Mouse (Mus musculus) heart, adult 8-10 months (tissue): ENCODE data around the gene Tet2. TPM values are rescaled to one million over a fixed set of nuclear protein-coding genes. Genes with fewer than 3 reads are reported as not detected.
"Not testable (repeated sequence)": the region's sequence is repeated elsewhere in the genome, so short reads cannot be mapped to it uniquely, and the experiment has no call there.

ENCODE experiments used
- DNase-seq: peaks from one replicate; pipeline ENCODE4 v3.0.0; 2022; ENCODE audit warnings: low spot score
- total RNA-seq, 4 experiments: library from RNA; stranded (reverse); gene quantifications; 2 replicates each; pipeline ENCODE4 v1.2.4; 2022

Gene Tet2
- total RNA-seq, result 10 to 100 TPM; 13.4 to 17.6 (median 14.7) TPM

DNA sequence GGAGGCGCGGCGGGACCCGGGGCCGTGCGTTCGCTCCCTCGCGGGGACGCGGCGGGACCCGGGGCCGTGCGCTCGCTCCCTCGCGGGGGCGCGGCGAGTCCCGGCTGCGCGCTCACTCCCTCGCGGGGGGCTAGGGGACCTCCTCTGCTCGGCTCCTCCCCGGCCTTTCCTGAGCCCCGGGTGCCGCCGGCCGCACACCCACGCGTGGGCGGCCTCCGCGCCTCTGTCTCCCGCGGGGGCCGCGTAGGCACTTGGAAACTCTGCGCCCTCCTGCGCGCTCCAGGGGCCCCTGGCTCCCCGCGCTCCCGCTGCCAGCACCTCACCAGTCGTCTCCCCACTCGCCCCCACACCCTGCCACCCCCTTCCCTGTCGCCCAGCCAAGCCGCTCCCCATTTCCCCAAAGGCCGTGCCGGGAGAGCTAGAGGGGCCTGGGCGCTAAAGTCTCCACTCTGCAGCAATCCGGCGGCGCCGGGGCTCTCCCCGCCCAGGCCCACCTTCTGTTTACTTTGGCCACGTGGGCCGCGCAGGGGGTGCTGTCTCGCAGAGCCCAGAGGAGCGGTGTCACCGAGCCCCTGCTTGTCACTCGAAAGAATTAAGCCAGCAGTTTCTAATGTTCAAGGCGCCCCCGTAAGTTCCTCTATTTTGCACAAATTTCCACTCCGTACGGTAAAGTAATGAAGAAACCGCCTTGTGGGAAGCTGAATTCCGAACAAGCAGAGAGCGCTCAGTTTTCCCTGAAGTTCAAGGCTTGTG lies at the start of gene Tet2:
Tet2 (minus strand) TSS at position 589 of the 753 bp plus-strand sequence.
- peak; percentile 45 for DNase-seq

DNA sequence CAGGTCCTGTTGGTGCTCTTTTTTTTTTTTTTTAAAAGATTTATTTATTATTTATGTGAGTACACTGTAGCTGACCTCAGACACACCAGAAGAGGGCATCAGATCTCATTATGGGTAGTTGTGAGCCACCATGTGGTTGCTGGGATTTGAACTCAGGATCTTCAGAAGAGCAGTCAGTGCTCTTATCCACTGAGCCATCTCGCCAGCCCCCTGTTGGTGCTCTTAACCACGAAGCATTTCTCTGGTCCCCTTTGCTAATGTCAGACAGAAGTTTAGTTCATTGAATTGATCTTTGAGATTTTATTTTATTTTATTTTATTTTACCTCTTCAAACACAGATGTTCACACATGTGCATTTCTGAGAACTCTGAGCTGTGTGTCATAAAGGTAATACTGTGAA lies 48.1 kb upstream of the Tet2 start:
- not testable (repeated sequence) for DNase-seq

DNA sequence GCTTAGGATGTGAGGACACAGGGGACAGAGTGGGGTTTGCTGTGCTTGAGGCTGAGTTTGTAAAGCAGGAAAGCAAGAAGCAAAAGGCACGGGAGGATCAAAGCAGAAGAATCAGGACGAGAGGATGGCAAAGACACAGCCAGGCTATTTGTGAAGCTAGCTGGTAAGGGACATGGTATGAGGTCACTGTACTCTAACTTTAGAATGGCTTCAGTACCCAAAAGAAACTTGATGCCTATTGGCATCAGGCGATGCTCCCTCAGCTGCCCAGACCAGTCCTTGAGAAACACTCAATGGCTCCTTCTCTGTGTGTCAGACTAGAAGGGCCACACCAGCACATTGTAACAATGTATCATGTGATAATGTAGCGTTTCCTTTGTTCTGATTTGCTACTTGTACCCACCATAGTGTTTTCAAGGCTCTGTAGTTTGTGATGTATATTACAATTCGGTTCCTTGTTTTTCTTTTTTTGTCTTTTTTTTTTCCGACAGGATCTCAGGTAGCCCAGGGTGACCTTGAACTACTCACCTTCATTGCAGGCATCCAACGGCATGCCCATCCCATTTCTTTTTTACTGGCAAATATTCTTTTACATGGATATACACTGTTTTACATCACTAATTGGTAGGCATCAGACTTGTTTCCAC lies 45.7 kb upstream of the Tet2 start:
- DNase-seq, result peak; percentile 16

DNA sequence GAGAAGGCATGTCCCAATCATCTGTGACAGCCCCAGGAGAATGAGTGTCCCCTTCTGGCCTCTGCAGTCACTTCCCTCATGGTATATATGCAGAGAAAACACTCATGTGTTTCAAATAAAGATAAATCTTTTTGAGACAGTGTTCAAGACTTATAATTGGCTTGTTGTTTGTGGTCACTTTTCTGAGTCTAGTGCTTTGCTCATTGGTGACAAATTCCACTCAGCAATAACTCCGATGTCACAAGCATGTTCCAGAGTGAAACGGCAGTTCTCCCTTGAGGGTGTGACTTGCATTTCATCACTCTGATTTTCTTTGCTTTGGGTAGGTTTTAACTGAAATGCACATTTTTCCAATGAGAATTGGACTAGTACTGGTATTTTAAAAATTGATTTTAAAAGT lies 40.1 kb upstream of the Tet2 start:
- DNase-seq, result no peak

DNA sequence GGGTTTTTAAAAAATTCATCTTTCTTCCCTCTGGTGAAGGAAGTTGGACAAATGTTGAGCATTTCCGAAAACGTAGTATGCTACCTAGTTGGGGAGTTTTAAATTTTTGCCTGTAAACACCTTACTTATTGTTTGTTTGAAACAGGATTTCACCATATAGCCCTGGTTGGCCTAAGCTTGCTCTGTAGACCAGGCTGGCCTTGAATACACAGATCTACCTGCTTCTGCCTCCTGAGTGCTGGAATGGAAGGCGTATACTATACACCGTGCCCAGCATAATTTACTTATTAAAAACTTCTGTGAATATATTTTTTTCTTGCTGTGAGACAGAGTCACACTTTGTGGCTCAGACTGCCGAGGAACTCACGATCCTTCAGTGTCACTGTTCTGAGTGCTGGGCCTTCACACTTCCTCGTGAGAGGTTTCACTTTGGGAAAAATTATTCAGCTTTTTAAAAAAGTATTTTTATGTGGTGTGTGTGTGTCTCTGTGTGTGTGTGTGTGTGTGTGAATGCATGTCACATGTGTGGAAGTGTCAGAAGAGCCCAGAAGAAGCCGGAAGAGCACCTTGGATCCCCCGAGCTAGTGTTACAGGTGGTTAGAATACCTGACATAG lies 38.6 kb upstream of the Tet2 start:
- DNase-seq, result no peak

DNA sequence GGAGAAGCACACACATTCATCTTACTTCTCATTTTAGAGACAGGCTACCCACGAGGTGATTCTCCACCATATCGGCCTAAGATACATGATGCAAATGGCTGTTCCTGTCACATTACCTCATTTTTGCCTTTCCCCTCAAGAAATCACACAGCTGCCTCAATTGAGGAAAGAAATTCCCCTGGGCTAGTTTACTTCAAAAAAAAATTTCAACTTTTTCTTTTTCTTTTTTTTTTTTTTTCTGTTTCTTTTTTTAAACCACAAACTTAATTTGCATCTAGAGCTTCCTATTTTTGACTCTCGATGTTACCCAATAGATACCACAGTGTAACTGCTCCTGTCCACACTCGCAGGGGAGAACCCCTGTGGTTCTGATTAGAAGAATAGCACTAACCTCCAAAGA lies 38.0 kb upstream of the Tet2 start:
- DNase-seq, result no peak

DNA sequence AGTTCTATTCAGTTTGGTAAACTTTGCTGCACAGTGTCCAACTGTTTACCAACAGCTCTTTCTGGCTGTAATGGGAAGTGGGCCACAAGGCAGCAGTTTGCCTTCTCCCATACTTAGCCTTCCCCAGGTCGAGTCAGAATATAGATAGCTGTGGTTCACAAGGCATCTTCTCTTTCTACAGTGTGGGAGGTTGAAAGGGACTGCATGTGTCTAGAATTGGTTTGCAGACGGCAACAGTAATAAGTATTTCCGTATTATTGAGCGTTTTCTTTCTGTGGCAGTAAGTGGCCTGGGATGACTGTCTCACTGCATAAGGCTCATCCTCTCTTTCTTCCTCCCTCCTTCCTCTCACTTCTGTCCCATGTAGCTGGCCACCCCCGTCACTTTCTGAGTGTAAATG lies 37.2 kb upstream of the Tet2 start:
- no peak for DNase-seq

DNA sequence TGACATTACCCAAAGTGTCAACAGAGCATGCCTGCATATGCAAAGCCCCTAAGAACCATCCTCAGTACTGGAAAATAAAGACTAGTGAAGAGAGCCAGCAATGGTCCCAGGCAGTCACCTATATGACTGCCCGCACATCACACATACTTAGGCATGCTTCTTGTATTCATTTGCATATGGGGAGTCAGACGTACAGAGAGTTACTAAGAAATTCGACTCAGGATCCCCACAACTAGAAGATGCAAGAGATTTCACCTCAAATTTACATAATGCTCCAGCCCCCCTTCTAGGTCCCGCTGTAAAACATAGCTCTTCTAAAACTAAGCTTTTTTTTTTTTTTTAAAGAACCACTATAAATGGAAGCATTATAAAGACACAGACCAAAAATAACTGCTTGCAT lies 36.6 kb upstream of the Tet2 start:
- DNase-seq, result no peak

DNA sequence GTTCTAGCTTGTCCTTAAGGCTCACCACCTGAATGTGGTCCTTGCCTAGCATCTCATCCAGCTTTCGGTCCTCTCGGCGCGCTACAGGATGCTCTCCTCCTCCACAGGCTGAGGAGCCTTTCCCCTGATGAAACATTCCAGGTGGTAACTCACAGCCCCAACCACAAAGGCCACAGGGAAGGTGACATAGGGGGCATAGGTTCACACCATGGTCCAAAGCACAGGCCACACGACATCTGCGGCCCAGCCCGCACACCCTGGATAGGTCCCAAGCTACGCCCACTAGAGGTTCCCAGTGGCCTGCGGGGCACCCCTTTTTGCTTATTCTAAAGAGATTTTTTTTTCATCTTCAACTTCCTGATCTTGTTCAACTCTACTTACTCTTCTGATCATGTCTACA lies 34.7 kb upstream of the Tet2 start:
- no peak for DNase-seq

DNA sequence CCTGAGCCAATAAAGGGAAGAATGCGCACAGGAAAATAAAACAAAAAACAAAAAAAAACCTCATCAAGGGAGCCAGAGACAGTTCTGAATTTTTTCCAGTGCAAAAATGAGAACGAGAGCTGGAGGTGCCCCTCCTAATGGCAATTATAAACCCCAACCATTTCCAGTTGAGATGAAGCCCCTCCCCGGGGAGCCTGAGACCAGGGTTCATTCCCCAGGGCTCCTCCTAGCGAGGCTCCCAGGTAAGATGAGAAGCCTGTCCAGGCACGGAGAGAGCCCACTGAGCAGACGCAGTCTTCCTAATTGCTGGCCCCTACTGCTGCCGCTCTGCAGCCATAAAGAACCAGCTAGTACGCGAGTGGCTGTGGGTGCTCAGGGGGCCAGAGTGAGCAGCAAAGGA lies 34.2 kb upstream of the Tet2 start:
- DNase-seq, result no peak

DNA sequence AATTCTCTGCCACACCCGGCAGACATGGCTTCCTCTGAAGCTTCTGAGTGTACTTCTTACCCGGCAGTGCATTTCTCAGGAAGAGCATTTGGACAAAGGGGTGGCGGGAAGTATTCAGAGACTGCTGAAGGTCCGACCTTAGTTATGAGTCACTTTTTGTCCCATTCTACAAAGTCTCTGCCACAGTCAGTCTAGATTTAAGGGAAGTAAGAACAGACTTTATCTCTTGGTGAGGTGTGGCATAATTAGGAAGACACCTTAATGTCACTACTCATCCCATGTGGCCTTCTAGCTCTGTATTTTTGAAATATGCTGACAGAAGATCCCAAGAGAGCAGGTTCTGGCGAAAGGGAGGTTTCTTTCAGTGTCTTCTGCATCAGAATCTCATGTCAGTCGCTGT lies 30.0 kb upstream of the Tet2 start:
- no peak for DNase-seq

DNA sequence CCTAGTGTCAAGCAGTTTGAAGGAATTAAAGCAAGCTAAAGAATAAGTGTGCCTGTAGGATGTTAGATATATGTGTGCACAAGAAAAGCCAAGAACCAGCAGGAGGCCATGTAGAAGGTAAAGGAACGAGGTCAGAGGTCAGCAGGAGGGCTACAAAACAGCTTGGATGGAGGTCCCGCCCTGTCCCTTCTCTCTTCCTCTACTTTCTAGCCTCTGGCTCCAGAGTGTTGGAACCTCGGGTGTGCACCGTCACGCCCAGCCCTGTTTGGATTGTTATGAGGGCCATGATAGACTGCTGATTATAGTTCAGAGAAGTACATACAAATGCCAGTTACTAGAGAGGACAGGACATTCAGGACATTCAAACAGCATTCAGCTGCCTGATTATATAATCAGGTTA lies 27.0 kb upstream of the Tet2 start:
- no peak for DNase-seq

DNA sequence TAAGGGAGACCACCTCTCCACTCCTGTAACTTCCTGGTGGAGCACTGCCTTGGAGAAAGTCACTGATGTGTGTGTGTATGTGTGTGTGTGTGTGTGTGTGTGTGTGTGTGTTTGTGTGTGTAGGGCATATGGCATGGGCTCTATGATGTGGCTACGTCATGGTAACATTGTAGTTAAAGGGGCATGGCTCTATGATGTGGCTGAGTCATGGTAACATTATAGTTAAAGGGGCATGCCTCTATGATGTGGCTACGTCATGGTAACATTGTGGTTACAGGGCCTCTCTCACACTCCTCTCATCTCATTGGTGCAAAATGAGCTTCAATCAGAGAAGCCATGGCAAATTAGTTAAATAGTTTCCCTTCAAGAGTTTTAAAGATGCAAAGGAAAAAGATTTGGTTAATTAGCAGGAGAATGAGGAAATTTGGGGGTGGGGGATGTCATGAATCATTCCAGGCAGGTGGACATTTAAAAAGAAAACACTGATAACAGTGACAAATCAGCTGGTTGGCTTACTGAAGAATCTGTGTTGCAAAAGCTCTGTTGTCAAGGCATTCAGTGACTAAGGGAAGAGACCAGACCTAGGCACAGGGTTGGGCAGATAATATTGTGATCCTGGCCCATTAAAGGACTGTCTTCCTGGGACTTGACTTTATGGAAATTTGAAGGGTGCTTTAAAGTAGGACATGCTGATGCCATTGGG lies 18.7 kb upstream of the Tet2 start:
- no peak for DNase-seq

DNA sequence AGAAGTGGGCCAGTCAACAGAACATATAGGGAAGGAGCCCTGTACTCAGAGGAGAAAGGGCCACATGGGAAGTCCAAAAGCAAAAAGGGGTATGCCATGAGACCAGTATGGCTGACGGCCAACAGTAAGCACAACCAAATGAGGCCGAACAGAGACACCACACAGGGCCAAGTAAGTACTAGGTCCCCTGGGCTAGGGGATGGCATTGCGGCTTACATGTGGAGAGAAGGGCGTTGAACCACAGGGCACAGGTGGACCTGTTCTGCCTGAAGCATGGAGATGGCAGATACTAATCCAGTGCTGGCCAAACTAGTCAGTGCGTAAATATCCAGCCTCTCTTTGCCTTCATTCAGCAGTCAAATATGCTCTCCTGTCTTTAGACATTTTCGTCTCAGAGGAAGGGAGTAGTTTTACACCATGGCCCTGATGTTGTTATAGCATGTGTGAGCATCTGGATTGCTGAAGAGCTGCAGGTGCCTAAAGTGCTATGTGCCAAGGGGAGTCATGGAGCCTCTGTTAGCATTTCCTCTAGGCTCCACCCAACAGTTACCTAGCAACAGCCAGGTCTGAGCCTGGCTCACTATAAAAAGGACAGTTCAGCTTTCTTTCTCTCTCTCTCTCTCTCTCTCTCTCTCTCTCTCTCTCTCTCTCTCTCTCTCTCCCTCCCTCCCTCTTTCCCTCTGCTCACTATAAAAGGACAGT lies 14.6 kb upstream of the Tet2 start:
- DNase-seq, result no peak

DNA sequence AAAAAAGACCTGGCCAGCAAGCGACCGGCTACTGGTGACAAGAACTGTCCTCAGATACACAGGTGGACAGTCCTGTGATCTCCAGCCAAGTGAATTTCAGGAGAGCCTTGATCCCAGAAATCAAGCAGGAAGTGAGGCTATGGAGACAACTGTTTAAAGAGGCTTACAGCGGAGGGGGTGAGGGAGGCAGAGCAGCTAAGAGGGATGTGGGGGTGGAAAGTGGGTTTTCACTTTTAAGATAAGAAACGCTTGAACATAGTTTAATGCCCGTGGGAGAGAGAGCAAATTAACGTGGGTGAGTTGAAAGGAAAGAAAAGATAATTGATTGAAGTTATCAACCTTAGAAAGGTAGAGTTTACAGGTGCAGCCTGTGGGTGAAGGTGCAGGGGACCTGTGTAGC lies 12.7 kb upstream of the Tet2 start:
- DNase-seq, result no peak

DNA sequence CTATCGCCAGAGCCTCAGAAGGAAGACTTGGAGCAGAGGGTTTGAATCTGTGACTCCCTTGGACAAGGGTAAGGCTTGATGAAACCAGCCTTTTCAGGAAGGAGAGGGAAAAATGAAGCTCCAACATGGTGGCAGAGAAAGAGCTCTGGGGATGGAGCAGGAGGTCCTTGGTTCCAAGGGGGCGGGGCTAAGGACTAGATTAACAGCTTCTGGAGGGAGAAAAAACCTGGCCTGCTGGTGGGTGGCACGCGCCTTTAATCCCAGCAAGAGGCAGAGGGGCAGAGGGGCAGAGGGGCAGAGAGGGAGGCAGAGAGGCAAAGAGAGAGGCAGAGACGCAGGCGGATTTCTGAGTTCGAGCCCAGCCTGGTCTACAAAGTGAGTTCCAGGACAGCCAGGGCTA lies 12.2 kb upstream of the Tet2 start:
- no peak for DNase-seq

DNA sequence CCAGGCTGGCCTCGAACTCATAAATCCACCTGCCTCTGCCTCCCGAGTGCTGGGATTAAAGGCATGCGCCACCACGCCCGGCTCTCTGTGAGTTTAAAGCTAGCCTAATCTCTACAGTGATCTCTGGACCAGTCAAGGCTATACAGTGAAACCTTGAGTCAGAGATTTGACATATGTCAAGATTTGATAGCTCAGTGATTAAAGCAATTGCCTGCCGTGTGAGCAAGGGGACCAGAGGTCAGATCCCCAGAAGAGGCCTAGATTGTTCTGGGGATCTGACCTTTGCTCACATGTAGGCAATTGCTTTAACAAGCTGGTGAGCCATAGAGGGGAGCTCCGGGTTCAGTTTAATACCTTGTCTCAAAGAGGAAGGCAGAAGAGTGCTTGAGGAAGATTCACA lies 10.4 kb upstream of the Tet2 start:
- DNase-seq, result no peak

DNA sequence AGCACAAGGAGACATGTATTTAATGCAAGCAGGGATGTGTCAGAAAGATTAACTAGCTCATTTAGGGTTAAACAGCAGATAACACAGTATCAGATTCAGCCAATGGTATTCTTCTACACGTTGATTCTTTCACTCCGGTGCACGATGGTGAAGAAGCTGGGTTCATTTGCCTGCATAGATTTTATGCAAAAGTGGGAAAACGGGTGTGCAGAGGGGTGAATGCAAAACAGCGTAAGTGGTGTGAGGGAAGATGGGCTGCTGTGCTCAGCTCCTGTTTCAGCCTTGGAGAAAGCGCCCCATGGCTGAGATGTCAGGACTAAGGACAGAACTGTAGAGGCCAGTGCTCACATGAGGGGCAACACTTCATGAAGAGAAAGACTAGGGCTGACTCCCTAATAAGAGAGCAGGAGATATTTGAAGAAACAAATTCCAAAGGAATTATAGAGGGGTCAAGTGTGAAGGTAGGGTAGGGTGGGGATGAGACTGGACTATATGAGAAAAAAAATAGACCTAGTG lies 9.7 kb upstream of the Tet2 start:
- DNase-seq, result no peak

DNA sequence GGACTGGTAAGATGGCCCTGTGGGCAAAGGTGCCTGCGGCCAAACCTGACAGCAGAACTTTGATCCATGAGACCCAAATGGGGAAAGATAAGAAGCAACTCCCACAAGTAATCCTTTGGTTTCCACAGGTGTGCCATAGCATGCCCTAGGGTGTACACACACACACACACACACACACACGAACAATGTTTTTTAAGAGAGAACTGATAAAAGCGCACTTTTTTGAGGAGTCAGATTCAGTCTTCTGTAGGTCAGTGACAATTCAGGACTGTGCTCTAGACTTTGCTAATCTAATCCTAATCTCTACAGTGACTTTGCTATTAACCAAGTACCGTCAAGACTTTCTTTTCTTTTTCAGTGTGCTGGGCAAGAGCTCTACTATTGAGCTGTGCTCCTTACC lies 9.2 kb upstream of the Tet2 start:
- no peak for DNase-seq

DNA sequence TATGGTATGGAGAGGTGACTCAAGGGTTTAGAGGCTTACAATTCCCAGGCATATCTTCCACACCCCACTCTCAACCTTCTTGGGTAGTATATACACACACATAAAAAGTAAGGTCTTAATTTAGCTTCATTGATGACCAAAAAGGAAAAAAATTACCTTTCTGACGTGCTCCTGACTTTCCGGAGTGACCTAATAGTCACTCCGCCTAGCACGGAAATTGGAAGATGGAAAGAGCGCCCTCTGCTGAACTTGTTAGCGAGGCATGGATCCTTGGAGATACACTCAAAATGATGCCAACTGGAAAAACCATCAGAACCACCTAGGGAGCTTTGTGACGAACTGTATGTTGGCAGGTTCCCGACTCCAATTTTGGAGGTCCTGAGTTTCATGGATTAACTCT lies 7.0 kb upstream of the Tet2 start:
- no peak for DNase-seq

DNA sequence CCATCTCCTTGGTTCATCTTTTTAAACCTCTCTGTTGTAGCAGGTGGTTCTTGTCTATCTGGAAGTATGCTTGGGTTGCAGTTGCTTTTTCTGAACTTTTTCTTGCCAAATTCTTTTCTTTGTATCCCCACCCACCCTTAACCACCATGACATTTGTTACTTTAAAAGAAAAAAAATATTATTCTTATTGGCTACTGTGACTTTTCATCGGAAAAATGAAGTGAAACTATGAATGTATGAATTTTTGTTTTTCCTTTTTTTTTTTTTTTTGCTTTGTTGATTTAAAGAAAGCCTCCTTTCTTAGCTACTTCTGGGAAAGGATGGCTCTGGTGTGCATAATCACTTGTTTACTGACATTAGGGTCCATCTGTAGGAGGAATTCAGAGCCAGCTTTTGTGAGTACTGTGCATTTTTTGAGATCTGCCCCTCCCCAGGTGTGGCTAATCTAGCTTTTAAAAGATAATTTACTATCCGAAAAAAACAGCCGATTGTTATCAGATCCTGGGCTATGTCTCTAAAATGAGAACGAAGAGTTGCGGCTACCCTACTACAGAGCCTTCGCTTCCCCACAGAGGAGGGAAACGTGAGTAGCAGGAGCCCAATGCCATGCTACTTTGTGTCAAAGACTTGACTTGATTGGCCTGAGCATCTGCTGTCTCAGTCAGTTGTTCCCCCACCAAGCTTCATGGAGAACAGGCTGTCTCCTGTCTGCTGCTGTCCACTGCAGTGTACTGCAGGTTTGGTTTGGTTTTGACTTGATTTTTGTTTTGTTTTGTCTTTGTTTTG lies 4.6 kb upstream of the Tet2 start:
- DNase-seq, result no peak
